Mouse (Mus musculus) liver, embryonic 14.5 days (tissue): Measurements from ENCODE around the gene Sebox. TPM values are rescaled to one million over a fixed set of nuclear protein-coding genes. Genes with fewer than 3 reads are reported as not detected.

Experiments used
- ATAC-seq: fragments of 200-750 bp; cut with Nextera tagmentation; 2 replicates; pipeline ENCODE4 v1.8.0; 2017; ENCODE audit warnings: moderate number of reproducible peaks, mild to moderate bottlenecking, moderate library complexity; ENCODE audit not compliant: insufficient read depth
- DNase-seq, 3 experiments: peaks; one replicate each; pipeline ENCODE4 v3.0.0-alpha.2; 2012 to 2013; ENCODE audit warnings: low read depth in 3 of 3, low spot score in 3 of 3
- H3K27ac ChIP-seq: fragments of 300-500 bp; sonication (generic); 2 replicates; pipeline ENCODE4 v1.5.1; 2014; ENCODE audit warnings: moderate library complexity, mild to moderate bottlenecking, control low read depth, inconsistent platforms
- H3K27me3 ChIP-seq: fragments of 300-500 bp; sonication (generic); 2 replicates; pipeline ENCODE4 v1.6.1; 2014; ENCODE audit warnings: mild to moderate bottlenecking, low read length, moderate library complexity; ENCODE audit not compliant: control insufficient read depth, insufficient read depth
- H3K36me3 ChIP-seq: fragments of 300-500 bp; sonication (generic); replicated peaks from 2 replicates; pipeline ENCODE4 v1.6.1; 2014; ENCODE audit warnings: low read depth; ENCODE audit not compliant: control insufficient read depth, insufficient read depth
- H3K4me1 ChIP-seq, 2 experiments: fragments of 200-500 bp in 1 of 2; fragments of 300-500 bp in 1 of 2; sonication (generic) in 1 of 2; replicated peaks; 2 replicates each; pipeline ENCODE4 v1.6.1; 2012 to 2014; ENCODE audit warnings: antibody characterized with exemption in 1 of 2, inconsistent platforms in 1 of 2, low read length in 1 of 2; ENCODE audit not compliant: control insufficient read depth in 2 of 2, insufficient read depth in 2 of 2
- H3K4me2 ChIP-seq: fragments of 300-500 bp; sonication (generic); 2 replicates; pipeline ENCODE4 v1.6.1; 2014; ENCODE audit warnings: low read depth, mild to moderate bottlenecking, control low read depth, moderate library complexity
- H3K4me3 ChIP-seq, 2 experiments: fragments of 200-500 bp in 1 of 2; fragments of 300-500 bp in 1 of 2; sonication (generic) in 1 of 2; 2 replicates each; pipeline ENCODE4 v1.5.1; 2012 to 2014; ENCODE audit warnings: low read depth in 2 of 2, low read length in 2 of 2, mild to moderate bottlenecking in 2 of 2, control low read depth in 1 of 2, inconsistent platforms in 1 of 2, moderate library complexity in 1 of 2; ENCODE audit not compliant: insufficient read depth in 1 of 2
- H3K9ac ChIP-seq: fragments of 300-500 bp; sonication (generic); replicated peaks from 2 replicates; pipeline ENCODE4 v1.6.1; 2014; ENCODE audit warnings: mild to moderate bottlenecking, control low read depth, moderate library complexity
- H3K9me3 ChIP-seq: fragments of 300-500 bp; sonication (generic); 2 replicates; pipeline ENCODE4 v1.6.1; 2016; ENCODE audit warnings: low read length, mixed read lengths; ENCODE audit not compliant: control insufficient read depth
- CTCF ChIP-seq: IDR thresholded peaks from 2 replicates; pipeline ENCODE4 v1.5.1; 2016; ENCODE audit warnings: antibody characterized with exemption, low read depth, control low read depth
- EP300 ChIP-seq: IDR thresholded peaks from 2 replicates; pipeline ENCODE4 v1.6.1; 2016; ENCODE audit warnings: antibody characterized with exemption, low read depth
- WGBS: fragments of 180-500 bp; shearing (Covaris S2); extraction: QIAGEN DNeasy Blood & Tissue Kit; methylation state at CpG from one replicate; pipeline ENCODE4 v1.1.7; 2014; ENCODE audit not compliant: insufficient replicate concordance; 5-methylcytosine and 5-hydroxymethylcytosine counted together
- polyA plus RNA-seq, 2 experiments: library from polyadenylated mRNA; depleted of rRNA in 1 of 2; stranded (reverse) in 1 of 2; unstranded in 1 of 2; fragments of >200 nt; fragmentation: Nextera tagmentation in 1 of 2; extraction: Ambion mirVana in 1 of 2; gene quantifications; 2 replicates each; pipeline versions ENCODE4 v1.2.1 to v1.2.3; 2012 to 2014

The Sebox gene
- polyA plus RNA-seq, 2 experiments, result 0.28 to 0.39 TPM

DNA sequence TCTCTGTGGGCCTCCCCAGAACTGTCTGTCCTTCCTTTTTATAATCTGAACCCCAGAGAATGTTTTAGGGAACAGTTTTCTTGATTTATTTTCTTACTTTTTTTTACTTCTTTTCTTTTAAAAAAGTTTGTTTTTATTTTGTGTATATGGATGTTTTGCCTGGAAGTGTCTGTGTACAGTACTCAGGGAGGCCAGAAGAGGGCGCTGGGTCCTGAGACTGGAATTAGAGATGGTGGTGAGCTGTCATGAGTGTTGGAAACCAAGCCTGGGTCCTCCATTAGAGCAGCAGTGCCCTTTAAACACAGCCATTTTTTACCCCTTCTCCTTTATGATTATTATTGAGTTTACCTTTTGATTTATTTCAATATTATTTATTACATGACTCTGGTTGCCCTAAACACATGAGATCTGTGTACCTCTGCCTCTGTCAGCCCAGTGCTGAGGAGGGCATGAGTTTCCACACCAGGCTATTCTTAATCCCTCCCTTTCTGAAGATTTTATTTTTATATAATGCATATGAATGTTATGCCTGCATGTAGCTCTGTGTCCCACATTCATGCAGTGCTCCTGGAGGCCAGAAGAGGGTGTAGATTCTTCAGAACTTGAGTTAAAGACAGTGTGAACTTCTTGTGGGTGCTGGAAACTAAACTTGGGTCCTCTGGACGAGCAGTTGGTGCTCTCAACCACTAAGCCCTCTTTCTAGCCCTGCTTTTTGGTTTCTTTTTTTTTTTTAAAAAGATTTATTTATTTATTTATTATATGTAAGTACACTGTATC, 12.5 kb downstream of the Sebox start:
- H3K4me3 ChIP-seq, result no peak overlapping the region
- TF ChIP-seq CTCF, result peak; percentile 69
- no peak for TF ChIP-seq EP300
- ATAC-seq, result no peak
- 37% methylated on average over 2 of the region's 2 CpGs for WGBS
- H3K9me3 ChIP-seq, result no peaks in the 10 kb centered on the region
- H3K4me1 ChIP-seq, result peaks cover 4 to 11% of the 10 kb centered on the region in 2 experiments; a peak in 3 of 4 replicates
- no peak for DNase-seq
- H3K36me3 ChIP-seq, result peaks cover 33% of the 10 kb centered on the region
- H3K4me2 ChIP-seq, result no peak overlapping the region
- no peak overlapping the region for H3K9ac ChIP-seq
- no peak overlapping the region for H3K27ac ChIP-seq
- no peaks in the 10 kb centered on the region for H3K27me3 ChIP-seq

DNA sequence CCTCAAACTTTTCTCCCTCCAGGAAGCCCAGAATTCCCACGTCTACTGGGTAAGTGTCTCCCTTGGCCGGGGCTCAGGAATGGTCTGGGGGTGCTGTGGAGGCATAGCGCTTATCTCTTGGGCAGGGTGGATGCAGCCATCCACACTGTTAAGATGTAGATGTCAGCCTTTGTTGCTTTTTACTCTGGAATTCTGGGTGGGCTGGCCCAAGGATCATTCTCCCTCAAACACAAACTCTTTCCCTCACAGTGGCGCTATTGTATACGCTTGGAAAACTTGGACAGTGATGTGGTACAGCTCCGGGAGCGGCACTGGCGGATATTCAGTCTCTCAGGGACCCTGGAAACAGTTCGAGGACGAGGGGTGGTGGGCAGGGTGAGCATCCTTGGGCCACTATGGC, 15.7 kb downstream of the Sebox start:
- H3K4me3 ChIP-seq, result no peak overlapping the region
- H3K4me2 ChIP-seq, result no peak overlapping the region
- H3K27ac ChIP-seq, result no peak overlapping the region
- DNase-seq (no peak), ATAC-seq (no peak)
- TF ChIP-seq EP300 (no peak), CTCF (no peak)
- no peak overlapping the region for H3K9ac ChIP-seq
- H3K36me3 ChIP-seq, result peaks cover 52% of the 10 kb centered on the region
- no peaks in the 10 kb centered on the region for H3K4me1 ChIP-seq
- WGBS, result 84% methylated on average over 10 of the region's 10 CpGs
- H3K9me3 ChIP-seq, result no peaks in the 10 kb centered on the region
- no peaks in the 10 kb centered on the region for H3K27me3 ChIP-seq

DNA sequence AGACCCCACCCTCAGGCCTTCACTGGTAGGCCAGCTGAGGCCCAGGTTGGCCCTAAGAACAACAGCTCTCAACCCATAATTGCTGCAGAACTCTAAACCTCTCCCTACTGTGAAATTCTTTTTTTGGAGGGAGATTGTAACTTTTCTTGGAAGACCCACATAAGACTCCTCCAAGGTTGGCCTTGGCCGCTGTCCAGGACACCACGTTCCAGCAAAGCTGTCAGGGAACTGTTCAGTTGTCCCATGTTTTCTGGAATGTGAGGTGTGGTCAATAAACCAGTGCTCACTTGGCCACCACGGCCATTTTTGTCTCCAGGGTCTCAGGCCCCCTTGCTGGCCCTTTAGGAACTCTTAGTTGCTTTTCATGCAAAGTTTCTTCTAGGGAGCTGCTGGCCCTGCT, 18.6 kb downstream of the Sebox start:
- 78% methylated on average over 3 of the region's 3 CpGs for WGBS
- Histone ChIP-seq H3K4me1 (no peaks in the 10 kb centered on the region), H3K36me3 (peaks cover 37% of the 10 kb centered on the region)

DNA sequence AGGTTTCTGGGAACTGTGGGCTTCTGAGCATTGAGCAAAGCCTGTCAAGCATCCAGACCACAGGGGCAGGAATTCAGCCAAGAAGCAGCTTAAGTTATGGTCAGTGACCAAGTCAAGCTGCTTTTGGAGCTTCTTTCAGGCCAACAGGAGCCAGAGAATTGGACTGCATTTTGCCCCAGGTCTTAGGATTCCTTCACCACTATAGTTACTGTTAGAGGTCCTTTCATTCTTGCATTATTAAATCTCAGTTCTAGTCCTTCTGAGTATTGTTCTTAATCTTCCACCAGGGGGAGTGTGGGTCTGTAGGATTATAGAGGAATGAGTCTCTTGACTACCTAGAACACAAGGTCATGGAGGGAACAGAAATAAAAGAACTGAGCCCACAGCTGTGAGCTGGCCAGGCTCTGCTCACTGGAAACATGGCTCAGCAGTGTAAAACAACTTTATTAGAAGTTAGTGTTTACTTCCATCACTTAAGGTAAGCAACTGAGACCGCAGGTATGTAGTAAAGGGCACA, 19.3 kb downstream of the Sebox start:
- DNase-seq (no peak), ATAC-seq (no peak)
- peaks cover 36% of the 10 kb centered on the region for H3K36me3 ChIP-seq

More for the DNA sequence above, 18.6 kb downstream of the Sebox start:
- no peak overlapping the region for H3K4me3 ChIP-seq
- ATAC-seq (no peak), DNase-seq (no peak)
- H3K4me2 ChIP-seq, result no peak overlapping the region
- TF ChIP-seq EP300 (no peak), CTCF (no peak)
- no peaks in the 10 kb centered on the region for H3K9me3 ChIP-seq
- H3K9ac ChIP-seq, result no peak overlapping the region
- no peaks in the 10 kb centered on the region for H3K27me3 ChIP-seq
- no peak overlapping the region for H3K27ac ChIP-seq

GRCm38 (mm10) chr11:78523241-78523955, 20.2 kb downstream of the Sebox start:
- Histone ChIP-seq H3K9ac (no peak overlapping the region), H3K27me3 (no peaks in the 10 kb centered on the region), H3K36me3 (peaks cover 28% of the 10 kb centered on the region), H3K9me3 (no peaks in the 10 kb centered on the region), H3K4me3 (no peak overlapping the region), H3K27ac (no peak overlapping the region), H3K4me2 (no peak overlapping the region), H3K4me1 (no peaks in the 10 kb centered on the region)
- no peak for DNase-seq
- 77% methylated on average over 9 of the region's 9 CpGs for WGBS
- no peak for ATAC-seq
- TF ChIP-seq CTCF, result no peak
- no peak for TF ChIP-seq EP300

More for the DNA sequence above, 19.3 kb downstream of the Sebox start:
- Histone ChIP-seq H3K4me2 (no peak overlapping the region), H3K9ac (no peak overlapping the region), H3K27me3 (no peaks in the 10 kb centered on the region), H3K4me3 (no peak overlapping the region), H3K9me3 (no peaks in the 10 kb centered on the region), H3K4me1 (no peaks in the 10 kb centered on the region), H3K27ac (no peak overlapping the region)
- 80% methylated on average over 1 of the region's 1 CpGs for WGBS
- TF ChIP-seq CTCF (peak; percentile 36; the same call in 1 of the 2 replicates), EP300 (no peak)
